Mouse (Mus musculus) stomach, postnatal 0 days (tissue): ENCODE data around the gene Hist2h2bb.

Experiments used
- CTCF ChIP-seq: IDR thresholded peaks from 2 replicates; pipeline ENCODE4 v1.5.1; 2016; ENCODE audit warnings: antibody characterized with exemption, low read depth, mild to moderate bottlenecking, moderate library complexity
- EP300 ChIP-seq: optimal IDR thresholded peaks from 2 replicates; pipeline ENCODE3; 2016; ENCODE audit warnings: antibody characterized with exemption

DNA sequence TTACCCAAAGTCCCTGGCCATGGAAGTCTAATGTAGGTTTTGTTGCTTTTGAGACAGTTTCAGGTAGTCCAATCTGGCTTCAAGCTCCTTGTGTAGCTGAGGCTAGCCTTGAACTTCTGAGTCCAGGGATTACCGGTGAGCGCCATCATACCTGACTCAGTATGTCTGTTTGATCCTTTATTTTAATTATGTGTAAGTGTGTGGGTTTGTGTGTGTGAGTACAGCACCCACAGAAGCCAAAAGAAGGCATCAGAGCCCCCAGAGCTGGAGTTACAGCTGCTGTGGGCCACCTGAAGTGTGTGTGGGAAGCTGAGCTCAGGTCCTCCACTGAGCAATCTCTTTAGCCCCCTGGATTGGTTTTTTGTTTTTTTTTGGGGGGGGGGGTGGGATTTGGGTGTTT lies 30.0 kb downstream of the Hist2h2bb start:
- TF ChIP-seq CTCF (no peak), EP300 (no peak)
